Mouse (Mus musculus): Measurements from ENCODE around the gene Snx4. TPM values are rescaled to one million over a fixed set of nuclear protein-coding genes. Genes with fewer than 3 reads are reported as not detected.

Snx4 gene
- polyA plus RNA-seq, 1 experiment: 107 TPM

GRCm38 (mm10) chr16:33306633-33307070 lies 55.4 kb downstream of the Snx4 start:
- TF ChIP-seq POLR2A (IDR thresholded peaks at IDR 0.05; ENCODE audit: low read depth, low read length): no peak
- peak; percentile 65; the same call in 1 of the 2 replicates for TF ChIP-seq CTCF (IDR thresholded peaks at IDR 0.05; ENCODE audit: borderline replicate concordance, insufficient read depth, low read length)
- H3K27ac ChIP-seq (ENCODE audit: insufficient read depth, low read length): no peak overlapping the region
- H3K4me1 ChIP-seq (ENCODE audit: control insufficient read depth, insufficient read depth, low read length): no peaks in the 10 kb centered on the region
- no peak overlapping the region for H3K4me3 ChIP-seq (ENCODE audit: insufficient read depth, low read length)

GRCm38 (mm10) chr16:33307761-33308160 lies 56.5 kb downstream of the Snx4 start:
- no peaks in the 10 kb centered on the region for H3K4me1 ChIP-seq (ENCODE audit: control insufficient read depth, insufficient read depth, low read length)
- no peak overlapping the region for H3K4me3 ChIP-seq (ENCODE audit: insufficient read depth, low read length)
- no peak for TF ChIP-seq POLR2A (IDR thresholded peaks at IDR 0.05; ENCODE audit: low read depth, low read length)
- TF ChIP-seq CTCF (IDR thresholded peaks at IDR 0.05; ENCODE audit: borderline replicate concordance, insufficient read depth, low read length): no peak
- no peak overlapping the region for H3K27ac ChIP-seq (ENCODE audit: insufficient read depth, low read length)

- Histone ChIP-seq H3K27ac (ENCODE audit: insufficient read depth, low read length) (no peak overlapping the region), H3K4me3 (ENCODE audit: insufficient read depth, low read length) (no peak overlapping the region), H3K4me1 (ENCODE audit: control insufficient read depth, insufficient read depth, low read length) (no peaks in the 10 kb centered on the region)
- TF ChIP-seq CTCF (IDR thresholded peaks at IDR 0.05; ENCODE audit: borderline replicate concordance, insufficient read depth, low read length) (no peak), POLR2A (IDR thresholded peaks at IDR 0.05; ENCODE audit: low read depth, low read length) (no peak)
Measured at GRCm38 (mm10) chr16:33309066-33309465, 57.8 kb downstream of the Snx4 start.

- H3K4me1 ChIP-seq (ENCODE audit: control insufficient read depth, insufficient read depth, low read length): no peaks in the 10 kb centered on the region
- no peak for TF ChIP-seq POLR2A (IDR thresholded peaks at IDR 0.05; ENCODE audit: low read depth, low read length)
- TF ChIP-seq CTCF (IDR thresholded peaks at IDR 0.05; ENCODE audit: borderline replicate concordance, insufficient read depth, low read length): no peak
- H3K4me3 ChIP-seq (ENCODE audit: insufficient read depth, low read length): no peak overlapping the region
- no peak overlapping the region for H3K27ac ChIP-seq (ENCODE audit: insufficient read depth, low read length)
Measured at GRCm38 (mm10) chr16:33315611-33316010, 64.4 kb downstream of the Snx4 start.

DNA sequence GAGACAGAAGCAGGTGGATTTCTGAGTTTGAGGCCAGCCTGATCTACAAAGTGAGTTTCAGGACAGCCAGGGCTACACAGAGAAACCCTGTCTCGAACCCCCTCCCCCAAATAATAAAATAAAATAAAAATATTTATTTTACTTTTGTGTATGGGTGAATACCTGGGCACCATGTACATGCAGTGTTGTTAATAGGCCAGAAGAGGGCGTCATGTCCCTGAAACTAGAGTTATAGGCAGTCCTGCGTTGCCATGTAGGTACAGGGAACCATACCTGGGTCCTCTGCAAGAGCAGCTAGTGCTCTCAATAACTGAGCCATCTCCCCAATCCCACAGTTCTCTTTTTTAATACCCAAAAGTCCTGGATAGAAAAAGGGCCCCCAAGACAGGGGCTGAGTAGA lies 66.4 kb downstream of the Snx4 start:
- no peak overlapping the region for H3K4me3 ChIP-seq (ENCODE audit: insufficient read depth, low read length)
- TF ChIP-seq CTCF (IDR thresholded peaks at IDR 0.05; ENCODE audit: borderline replicate concordance, insufficient read depth, low read length): no peak
- no peak for TF ChIP-seq POLR2A (IDR thresholded peaks at IDR 0.05; ENCODE audit: low read depth, low read length)
- no peaks in the 10 kb centered on the region for H3K4me1 ChIP-seq (ENCODE audit: control insufficient read depth, insufficient read depth, low read length)
- no peak overlapping the region for H3K27ac ChIP-seq (ENCODE audit: insufficient read depth, low read length)

DNA sequence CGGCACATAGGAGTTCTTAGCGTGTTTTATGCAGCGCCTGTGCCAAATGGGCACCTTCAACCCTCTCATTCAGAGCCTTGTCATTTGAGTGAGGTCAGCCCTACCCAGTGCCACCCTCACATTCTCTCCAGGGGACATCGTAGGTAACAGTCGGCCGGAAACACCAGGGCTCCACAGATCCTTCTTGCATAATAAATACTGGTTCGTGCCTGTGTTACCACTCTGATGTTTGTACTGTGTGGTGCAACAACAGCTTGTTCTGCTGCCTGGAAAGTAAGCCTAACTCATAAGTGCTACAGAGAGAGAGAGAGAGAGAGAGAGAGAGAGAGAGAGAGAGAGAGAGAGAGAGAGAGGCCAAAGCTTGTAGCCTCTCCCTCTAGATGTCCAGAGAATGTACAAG lies 66.8 kb downstream of the Snx4 start:
- H3K27ac ChIP-seq (ENCODE audit: insufficient read depth, low read length): no peak overlapping the region
- TF ChIP-seq POLR2A (IDR thresholded peaks at IDR 0.05; ENCODE audit: low read depth, low read length): no peak
- no peak for TF ChIP-seq CTCF (IDR thresholded peaks at IDR 0.05; ENCODE audit: borderline replicate concordance, insufficient read depth, low read length)
- H3K4me1 ChIP-seq (ENCODE audit: control insufficient read depth, insufficient read depth, low read length): no peaks in the 10 kb centered on the region

GRCm38 (mm10) chr16:33325704-33326455 lies 74.6 kb downstream of the Snx4 start:
- Histone ChIP-seq H3K27ac (ENCODE audit: insufficient read depth, low read length) (no peak overlapping the region), H3K4me1 (ENCODE audit: control insufficient read depth, insufficient read depth, low read length) (0 out of 2 replicates have a peak, but pooled peaks cover 3% of the 10 kb centered on the region), H3K4me3 (ENCODE audit: insufficient read depth, low read length) (no peak overlapping the region)
- TF ChIP-seq POLR2A (IDR thresholded peaks at IDR 0.05; ENCODE audit: low read depth, low read length) (no peak), CTCF (IDR thresholded peaks at IDR 0.05; ENCODE audit: borderline replicate concordance, insufficient read depth, low read length) (no peak)

More for the DNA sequence above, 66.8 kb downstream of the Snx4 start:
- no peak overlapping the region for H3K4me3 ChIP-seq (ENCODE audit: insufficient read depth, low read length)

- H3K4me1 ChIP-seq (ENCODE audit: control insufficient read depth, insufficient read depth, low read length): 0 out of 2 replicates have a peak, but pooled peaks cover 3% of the 10 kb centered on the region
- TF ChIP-seq CTCF (IDR thresholded peaks at IDR 0.05; ENCODE audit: borderline replicate concordance, insufficient read depth, low read length) (no peak), POLR2A (IDR thresholded peaks at IDR 0.05; ENCODE audit: low read depth, low read length) (no peak)
- no peak overlapping the region for H3K4me3 ChIP-seq (ENCODE audit: insufficient read depth, low read length)
- H3K27ac ChIP-seq (ENCODE audit: insufficient read depth, low read length): no peak overlapping the region
Measured at GRCm38 (mm10) chr16:33326589-33326988, 75.3 kb downstream of the Snx4 start.

DNA sequence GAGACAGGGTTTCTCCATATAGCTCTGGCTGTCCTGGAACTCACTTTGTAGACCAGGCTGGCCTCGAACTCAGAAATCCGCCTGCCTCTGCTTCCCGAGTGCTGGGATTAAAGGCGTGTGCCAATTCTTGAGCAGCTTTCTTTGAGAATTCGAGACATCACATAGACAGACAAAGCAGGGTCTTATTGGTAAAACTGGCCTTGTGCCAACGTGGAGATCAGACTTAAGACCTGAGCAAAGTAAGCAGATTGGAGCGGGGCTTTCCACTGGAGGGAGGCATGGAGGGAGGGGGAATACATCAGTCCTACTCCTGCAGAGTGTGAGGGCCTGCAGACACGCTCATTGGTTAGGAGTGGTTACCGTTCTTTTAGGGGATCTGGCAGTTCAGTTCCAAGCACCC lies 75.9 kb downstream of the Snx4 start:
- no peak for TF ChIP-seq POLR2A (IDR thresholded peaks at IDR 0.05; ENCODE audit: low read depth, low read length)
- no peak for TF ChIP-seq CTCF (IDR thresholded peaks at IDR 0.05; ENCODE audit: borderline replicate concordance, insufficient read depth, low read length)
- H3K27ac ChIP-seq (ENCODE audit: insufficient read depth, low read length): no peak overlapping the region

DNA sequence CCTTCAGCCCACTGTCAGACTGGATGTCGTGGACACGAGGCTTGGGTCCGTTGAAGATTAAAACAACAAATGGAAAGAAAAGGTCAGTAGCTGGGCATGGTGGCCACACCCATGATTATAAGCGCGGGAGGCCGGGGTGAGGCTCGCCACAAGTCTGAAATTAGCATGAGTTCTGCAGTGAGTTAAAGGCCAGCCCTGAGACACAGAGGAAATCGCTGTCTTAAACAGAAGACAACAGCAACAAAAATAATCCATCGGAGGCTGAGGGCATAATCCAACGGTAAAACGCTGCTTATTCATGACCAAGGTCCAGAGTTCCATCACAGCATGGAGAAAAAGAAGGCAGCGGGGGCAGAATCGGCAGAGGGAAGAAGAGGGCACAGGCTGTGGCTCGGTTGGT lies 81.8 kb downstream of the Snx4 start:
- no peaks in the 10 kb centered on the region for H3K4me1 ChIP-seq (ENCODE audit: control insufficient read depth, insufficient read depth, low read length)
- TF ChIP-seq POLR2A (IDR thresholded peaks at IDR 0.05; ENCODE audit: low read depth, low read length) (no peak), CTCF (IDR thresholded peaks at IDR 0.05; ENCODE audit: borderline replicate concordance, insufficient read depth, low read length) (no peak)
- no peak overlapping the region for H3K27ac ChIP-seq (ENCODE audit: insufficient read depth, low read length)
- no peak overlapping the region for H3K4me3 ChIP-seq (ENCODE audit: insufficient read depth, low read length)

More for the DNA sequence above, 75.9 kb downstream of the Snx4 start:
- Histone ChIP-seq H3K4me1 (ENCODE audit: control insufficient read depth, insufficient read depth, low read length) (0 out of 2 replicates have a peak, but pooled peaks cover 3% of the 10 kb centered on the region), H3K4me3 (ENCODE audit: insufficient read depth, low read length) (no peak overlapping the region)
